Mouse (Mus musculus) frontal cortex, postnatal 25 days (tissue): ENCODE results near the gene Ric8b.

Source experiments
- DNase-seq, 2 experiments: peaks; one replicate each; pipeline ENCODE4 v3.0.0; 2022; ENCODE audit warnings: low spot score in 2 of 2

Ric8b gene

DNA sequence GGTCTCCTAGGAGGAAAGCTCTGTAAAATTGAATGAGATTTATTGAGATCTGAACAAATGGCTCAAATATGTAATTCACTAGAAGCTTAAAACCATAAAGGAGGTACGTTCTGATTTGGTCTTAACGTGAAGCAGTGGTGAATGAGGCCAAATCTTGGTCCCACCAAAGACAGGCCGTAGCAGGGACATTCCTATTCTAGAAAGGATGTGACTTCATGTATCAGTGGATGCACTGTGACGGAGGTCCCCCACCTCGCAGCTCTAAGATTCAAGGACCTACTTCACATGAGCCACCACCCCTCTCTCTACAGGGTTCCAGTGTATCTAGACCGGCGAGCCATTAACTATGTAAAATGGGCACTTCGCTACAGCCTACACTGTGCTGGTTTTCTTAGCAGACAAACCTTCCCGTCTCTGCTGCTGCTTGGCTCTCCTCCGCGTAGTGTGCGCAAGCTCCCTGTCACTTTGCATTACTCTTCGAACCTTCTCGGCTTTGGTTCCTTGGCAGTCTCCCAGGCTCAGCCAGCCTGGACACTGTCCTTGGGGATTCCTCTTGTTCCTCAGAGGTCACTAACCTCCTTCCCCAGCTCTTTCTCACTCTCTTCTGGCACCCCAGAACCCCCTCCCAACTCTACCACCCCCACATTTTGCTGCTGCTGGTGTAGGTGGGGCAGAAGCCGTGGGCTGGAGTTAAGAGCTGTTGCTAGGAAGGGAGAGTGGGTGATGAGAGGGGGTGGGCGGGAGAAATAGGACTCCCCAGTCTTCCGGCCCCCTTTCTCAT, 8.2 kb upstream of the Ric8b start:
- no peak for DNase-seq

DNA sequence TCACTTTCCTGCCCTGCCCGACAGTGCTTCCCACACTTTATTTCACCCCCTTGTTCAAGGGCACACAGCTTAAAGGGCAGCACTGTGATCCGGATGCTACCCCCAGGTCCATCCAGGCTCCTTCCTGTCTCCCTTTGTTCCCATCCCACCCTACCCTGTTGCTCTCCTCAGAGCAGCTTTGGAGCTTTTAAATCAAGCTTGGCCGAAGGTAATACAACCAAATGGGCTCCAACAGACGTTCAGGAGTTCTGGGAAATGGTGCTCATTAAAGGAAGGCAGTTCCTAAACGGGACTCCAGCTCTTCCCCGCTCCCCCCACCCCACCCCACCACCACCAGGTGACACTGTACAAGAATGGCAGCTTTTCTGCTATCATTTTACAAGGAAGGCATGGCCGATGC, 7.2 kb upstream of the Ric8b start:
- DNase-seq, result no peak

DNA sequence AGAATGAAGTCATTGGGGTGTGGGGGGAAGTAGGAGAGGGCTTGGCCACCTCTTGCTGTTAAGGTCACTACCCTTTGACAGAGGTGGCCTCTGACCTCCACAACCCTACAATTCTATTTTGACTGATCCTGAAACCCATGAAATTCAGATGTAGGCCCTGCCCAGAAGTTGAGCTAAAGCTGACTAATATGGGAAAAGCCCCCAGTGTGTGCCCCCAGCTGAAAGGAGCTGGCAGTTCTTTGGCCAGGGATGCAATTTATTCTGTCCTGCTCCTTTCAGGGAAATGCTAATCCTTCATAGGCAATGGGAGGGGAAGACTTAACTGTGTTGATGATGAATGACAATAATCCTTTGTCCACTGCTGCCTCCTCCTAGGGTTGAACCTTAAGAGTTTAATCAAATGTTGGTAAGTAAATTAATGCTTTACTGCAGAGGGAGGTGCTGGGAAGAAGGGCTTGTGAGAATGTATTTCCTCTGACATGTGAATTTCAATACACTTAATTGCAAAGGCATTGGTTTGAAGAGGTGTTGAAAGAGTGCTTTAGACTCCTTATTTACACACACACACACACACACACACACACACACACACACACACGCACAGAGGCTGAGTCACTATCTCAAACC, 6.5 kb upstream of the Ric8b start:
- no peak for DNase-seq

DNA sequence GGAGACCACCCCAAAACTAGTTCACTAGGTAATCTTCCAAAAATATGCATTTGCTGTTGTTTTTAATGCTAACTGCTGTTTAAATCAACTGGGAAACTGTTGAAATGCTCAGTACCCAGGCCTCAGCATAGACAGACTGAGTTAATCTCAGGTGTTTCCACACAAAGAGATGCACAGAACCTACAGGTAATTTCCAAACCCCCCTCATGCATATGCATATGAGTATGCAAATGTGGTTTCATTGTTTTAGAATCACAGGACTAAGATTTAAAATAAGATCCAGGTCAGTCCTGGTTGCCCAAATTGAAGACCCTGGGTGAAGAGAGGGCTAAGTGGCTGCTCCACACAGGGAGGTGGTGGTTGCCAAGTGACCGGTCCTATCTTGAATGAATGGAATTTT, 4.3 kb upstream of the Ric8b start:
- DNase-seq, result no peak

DNA sequence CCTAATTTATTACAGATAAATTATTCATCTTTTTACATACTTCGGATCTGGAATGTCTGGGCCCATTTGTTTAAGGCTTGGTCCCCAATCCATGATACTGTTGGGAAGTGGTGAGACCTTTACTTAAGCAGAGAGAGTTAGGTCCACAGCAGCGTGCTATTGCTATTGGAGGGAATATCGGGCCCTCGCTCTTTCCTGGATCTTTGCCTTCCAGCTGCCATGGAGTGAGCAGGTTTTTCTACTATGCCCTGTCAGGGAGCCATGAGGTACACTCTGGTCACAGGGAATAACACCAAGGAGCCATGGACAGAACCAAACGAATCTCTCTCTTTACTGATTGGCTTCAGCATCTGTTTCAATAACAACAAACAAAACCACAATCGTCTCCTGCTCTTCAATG, 1.9 kb upstream of the Ric8b start:
- no peak for DNase-seq

DNA sequence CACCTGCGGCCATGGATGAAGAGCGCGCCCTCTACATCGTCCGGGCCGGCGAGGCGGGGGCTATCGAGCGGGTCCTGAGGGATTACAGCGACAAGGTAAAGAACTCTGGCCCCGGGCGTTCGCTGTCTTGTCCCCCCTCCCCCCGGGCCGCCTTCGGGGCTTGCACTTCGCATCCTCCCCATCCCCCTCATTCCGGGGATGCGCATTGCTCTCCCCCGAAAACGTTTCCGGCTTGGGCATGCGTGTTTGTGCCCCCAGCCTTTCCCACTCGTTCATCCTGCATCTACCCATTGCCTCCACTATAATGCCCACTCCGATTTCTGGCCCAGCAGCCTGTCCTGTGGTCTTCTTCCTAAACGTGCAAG, 297 bp downstream of the Ric8b start:
- DNase-seq, result peak in 1 of 2 experiments; percentile 28

DNA sequence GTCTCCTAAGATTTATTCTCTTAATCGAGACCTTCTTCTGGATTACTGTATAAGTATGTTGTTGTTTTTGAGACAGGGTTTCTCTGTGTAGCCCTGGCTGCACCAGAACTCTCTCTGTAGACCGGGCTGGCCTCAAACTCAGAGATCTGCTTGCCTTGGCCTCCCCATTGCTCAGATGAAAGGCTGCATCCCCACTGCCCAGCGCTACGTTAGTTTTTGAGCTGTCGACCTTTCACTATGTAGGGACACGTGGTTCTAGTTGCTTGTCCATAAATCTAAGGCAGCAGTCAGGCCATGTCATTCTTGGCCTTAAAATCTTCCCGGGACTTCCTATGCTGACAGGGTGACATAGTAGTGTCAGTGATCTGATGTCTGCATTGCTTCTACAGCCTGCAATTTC, 8.9 kb downstream of the Ric8b start:
- no peak for DNase-seq

DNA sequence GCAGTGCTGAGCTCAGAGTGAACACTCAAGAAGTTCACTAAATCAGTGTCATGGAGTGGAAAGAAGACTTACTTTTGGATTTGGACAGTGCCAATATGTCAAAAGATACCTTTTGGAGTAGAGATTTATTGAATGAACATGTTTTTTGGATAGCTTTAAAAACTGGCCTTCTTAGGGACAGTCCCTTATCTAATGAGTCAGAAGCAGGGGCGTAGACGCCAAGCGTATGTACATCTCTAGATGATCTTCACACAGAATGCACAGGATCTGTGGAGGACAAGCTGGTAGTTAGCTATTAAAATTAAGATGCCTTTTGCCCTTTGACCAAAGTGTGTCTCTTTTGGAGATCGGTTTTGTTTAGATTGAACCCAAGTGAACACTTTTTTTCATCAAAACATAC, 9.5 kb downstream of the Ric8b start:
- no peak for DNase-seq

- DNase-seq, result no peak
These were observed 11.0 kb downstream of the Ric8b start for GRCm38 (mm10) chr10:84928465-84928864.

- no peak for DNase-seq
These were observed 18.3 kb downstream of the Ric8b start for GRCm38 (mm10) chr10:84935553-84936209.

- no peak for DNase-seq
These were observed 19.6 kb downstream of the Ric8b start for GRCm38 (mm10) chr10:84936832-84937515.

- DNase-seq, result no peak
These were observed 20.8 kb downstream of the Ric8b start for GRCm38 (mm10) chr10:84938094-84938820.

DNA sequence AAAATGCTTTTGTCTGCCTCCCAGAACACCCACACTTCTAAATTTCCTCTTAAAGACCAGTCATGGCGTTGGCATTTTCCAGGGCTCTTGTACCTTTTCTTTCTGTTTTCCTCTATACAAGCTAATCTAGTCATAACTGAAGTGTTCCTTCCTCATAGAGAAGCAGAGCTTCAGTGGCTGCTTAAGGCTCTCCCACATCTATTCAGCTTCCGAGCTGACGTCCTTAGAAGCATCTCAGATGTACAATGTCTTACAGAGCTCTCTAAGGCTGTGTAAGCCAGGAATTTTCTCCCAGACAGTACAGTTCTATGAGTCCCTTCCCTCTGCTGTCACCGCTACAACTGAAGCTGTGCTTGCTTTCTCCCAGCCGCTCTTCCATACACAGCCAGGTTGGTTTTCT, 21.5 kb downstream of the Ric8b start:
- DNase-seq, result no peak

- no peak for DNase-seq
These were observed 22.9 kb downstream of the Ric8b start for GRCm38 (mm10) chr10:84940356-84940755.

GRCm38 (mm10) chr10:84945692-84946091, 28.3 kb downstream of the Ric8b start:
- no peak for DNase-seq

GRCm38 (mm10) chr10:84948970-84949683, 31.7 kb downstream of the Ric8b start:
- no peak for DNase-seq

DNA sequence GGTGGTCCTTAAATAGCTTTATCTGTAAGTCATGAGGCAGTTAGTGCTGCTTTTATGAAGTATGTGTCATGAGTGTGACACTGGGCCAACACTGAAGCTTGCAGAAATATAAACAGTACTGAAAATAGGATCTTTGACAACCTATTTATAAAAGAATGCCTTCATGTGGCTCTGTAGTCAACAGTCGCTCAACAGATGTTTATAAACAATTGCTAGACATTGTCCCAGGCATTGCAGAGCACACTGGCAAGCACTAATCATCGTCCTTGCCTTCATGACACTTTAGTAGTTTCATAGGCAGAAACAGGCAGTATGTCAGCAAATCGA, 32.2 kb downstream of the Ric8b start:
- no peak for DNase-seq

DNA sequence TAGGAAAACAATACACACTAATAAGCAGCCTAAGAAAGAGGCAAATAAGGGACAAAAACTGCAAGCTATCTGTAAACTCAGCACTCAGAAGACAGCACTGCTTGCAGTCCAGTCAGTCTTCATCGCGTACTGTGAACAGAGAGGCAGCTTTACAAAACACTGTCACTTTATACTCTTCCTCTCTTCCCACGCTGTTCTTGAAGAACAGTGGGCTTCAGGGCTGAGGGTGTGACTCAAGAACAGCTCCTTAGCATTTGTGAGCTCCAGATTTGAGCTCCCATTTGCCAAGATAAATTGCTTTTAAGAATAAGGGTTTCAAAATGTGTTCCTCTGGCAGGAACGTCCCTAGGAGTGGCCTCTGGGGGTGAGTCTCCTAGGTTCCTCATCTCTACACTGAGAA, 33.0 kb downstream of the Ric8b start:
- DNase-seq, result no peak

GRCm38 (mm10) chr10:84954236-84954635, 36.8 kb downstream of the Ric8b start:
- DNase-seq, result no peak

GRCm38 (mm10) chr10:84956173-84956572, 38.8 kb downstream of the Ric8b start:
- DNase-seq, result no peak

GRCm38 (mm10) chr10:84958597-84958996, 41.2 kb downstream of the Ric8b start:
- no peak for DNase-seq
